20 mouse cellular contexts compared by ENCODE assay signal in genomic region chr8:125447543-125447942, GRCm38 (mm10).
"Had no signal": no experiment of that assay in that cellular context is flagged by ENCODE, and none has a peak within 500 bp of the region (broad histone marks: within the 10 kb centered on the region; RNA-seq: fewer than 3 reads in every experiment).

No protein-coding gene starts in this region.

- ATAC-seq: liver, embryonic 12.5 days; midbrain, embryonic 15.5 days had no signal

- H3K4me1 ChIP-seq: neural tube, embryonic 12.5 days; neural tube, embryonic 15.5 days had no signal

- H3K27me3 ChIP-seq: liver, embryonic 12.5 days; liver, embryonic 15.5 days; lung, embryonic 15.5 days; midbrain, embryonic 15.5 days; neural tube, embryonic 12.5 days; neural tube, embryonic 15.5 days; stomach, embryonic 15.5 days had no signal

- H3K9ac ChIP-seq: limb, embryonic 13.5 days; liver, embryonic 12.5 days; liver, embryonic 15.5 days; lung, embryonic 15.5 days; midbrain, embryonic 12.5 days; midbrain, embryonic 15.5 days; neural tube, embryonic 12.5 days; neural tube, embryonic 15.5 days; stomach, embryonic 15.5 days had no signal

- H3K4me3 ChIP-seq: limb, embryonic 10.5 days; limb, embryonic 13.5 days; liver, embryonic 12.5 days; liver, embryonic 15.5 days; lung, embryonic 15.5 days; midbrain, embryonic 12.5 days; midbrain, embryonic 15.5 days; neural tube, embryonic 12.5 days; neural tube, embryonic 15.5 days; stomach, embryonic 15.5 days had no signal

- H3K27ac ChIP-seq: limb, embryonic 10.5 days; limb, embryonic 13.5 days; liver, embryonic 12.5 days; liver, embryonic 15.5 days; lung, embryonic 15.5 days; midbrain, embryonic 12.5 days; midbrain, embryonic 15.5 days; neural tube, embryonic 12.5 days; neural tube, embryonic 15.5 days; stomach, embryonic 15.5 days had no signal

- H3K36me3 ChIP-seq: liver, embryonic 12.5 days; liver, embryonic 15.5 days; stomach, embryonic 15.5 days had no signal

- DNase-seq: kidney, adult 11 months; kidney, adult 8-10 months; kidney, postnatal 14 days; kidney, postnatal 4 days; liver; lung, adult 18-20 months; retina, postnatal 1 day; right cerebral cortex, postnatal 25 days; spleen, adult 18-20 months; thymus, postnatal 25 days had no signal

- H3K9me3 ChIP-seq: limb, embryonic 10.5 days; limb, embryonic 13.5 days; liver, embryonic 12.5 days; liver, embryonic 15.5 days; lung, embryonic 15.5 days; midbrain, embryonic 12.5 days; midbrain, embryonic 15.5 days; neural tube, embryonic 12.5 days; neural tube, embryonic 15.5 days; stomach, embryonic 15.5 days had no signal

- H3K4me2 ChIP-seq: limb, embryonic 13.5 days; liver, embryonic 12.5 days; liver, embryonic 15.5 days; lung, embryonic 15.5 days; midbrain, embryonic 12.5 days; midbrain, embryonic 15.5 days; neural tube, embryonic 12.5 days; neural tube, embryonic 15.5 days; stomach, embryonic 15.5 days had no signal
